Mouse (Mus musculus): ENCODE measurements around the gene Tbc1d10a. TPM values are rescaled to one million over a fixed set of nuclear protein-coding genes. Genes with fewer than 3 reads are reported as not detected.

Gene Tbc1d10a
- total and polyA plus RNA-seq, 3 experiments: 23.0 to 27.4 TPM; not detected in 1

- H3K4me3 ChIP-seq (ENCODE audit: control insufficient read depth in 1 of 2, insufficient read depth in 1 of 2, low read depth in 2 of 2, low read length in 2 of 2): no peak overlapping the region
- no peak overlapping the region for H3K27ac ChIP-seq (ENCODE audit: control insufficient read depth, low read depth, low read length)
- no peaks in the 10 kb centered on the region for H3K79me2 ChIP-seq (ENCODE audit: control insufficient read depth, insufficient read depth, low read length, poor library complexity)
- H3K36me3 ChIP-seq (ENCODE audit: control insufficient read depth in 1 of 2, insufficient read depth in 2 of 2, low read length in 2 of 2): peaks cover 0 to 66% of the 10 kb centered on the region in 2 experiments; a peak in 2 of 4 replicates
- H3K27me3 ChIP-seq (ENCODE audit: control insufficient read depth in 1 of 2, insufficient read depth in 2 of 2, low read length in 2 of 2): no peaks in the 10 kb centered on the region
- TF ChIP-seq RCOR1 (IDR thresholded peaks at IDR 0.05; ENCODE audit: low read depth, low read length): no peak
- no peak for TF ChIP-seq NELFE (IDR thresholded peaks at IDR 0.05; ENCODE audit: low read depth, low read length)
- TF ChIP-seq POLR2AphosphoS2 (IDR thresholded peaks at IDR 0.05; ENCODE audit: low read length): no peak
- no peak for TF ChIP-seq MAX (IDR thresholded peaks at IDR 0.05; ENCODE audit: low read length)
- TF ChIP-seq ZNF384 (IDR thresholded peaks at IDR 0.05; ENCODE audit: low read depth, low read length): no peak
- TF ChIP-seq ETS1 (IDR thresholded peaks at IDR 0.05; ENCODE audit: low read depth, low read length): no peak
- TF ChIP-seq KAT2A (conservative IDR thresholded peaks at IDR 0.05; ENCODE audit: low read depth, low read length): no peak
- no peak for TF ChIP-seq ZC3H11A (IDR thresholded peaks at IDR 0.05; ENCODE audit: low read depth, low read length)
- TF ChIP-seq GABPA (IDR thresholded peaks at IDR 0.05; ENCODE audit: low read depth, low read length): no peak
- TF ChIP-seq E2F4 (IDR thresholded peaks at IDR 0.05; ENCODE audit: borderline replicate concordance, low read depth, low read length): no peak
- no peak for DNase-seq (ENCODE audit: low read depth, low spot score)
- H3K9me3 ChIP-seq (replicated peaks; ENCODE audit: insufficient read depth, low read length): no peaks in the 10 kb centered on the region
- H3K4me1 ChIP-seq (ENCODE audit: control insufficient read depth in 1 of 2, insufficient read depth in 2 of 2, low read length in 2 of 2): no peaks in the 10 kb centered on the region
- H3K9ac ChIP-seq (ENCODE audit: control insufficient read depth, low read depth, low read length, poor library complexity, severe bottlenecking): no peak overlapping the region
These were observed 8.9 kb upstream of the Tbc1d10a start for GRCm38 (mm10) chr11:4177716-4178115.

GRCm38 (mm10) chr11:4182061-4182460 lies 4.5 kb upstream of the Tbc1d10a start:
- TF ChIP-seq NELFE (IDR thresholded peaks at IDR 0.05; ENCODE audit: low read depth, low read length) (no peak), GABPA (IDR thresholded peaks at IDR 0.05; ENCODE audit: low read depth, low read length) (no peak), RCOR1 (IDR thresholded peaks at IDR 0.05; ENCODE audit: low read depth, low read length) (no peak), ZC3H11A (IDR thresholded peaks at IDR 0.05; ENCODE audit: low read depth, low read length) (no peak), CHD2 (IDR thresholded peaks at IDR 0.05; ENCODE audit: low read length) (no peak), MAX (IDR thresholded peaks at IDR 0.05; ENCODE audit: low read length) (no peak), TCF12 (IDR thresholded peaks at IDR 0.05; ENCODE audit: low read depth, low read length) (no peak), EP300 (IDR thresholded peaks at IDR 0.05; ENCODE audit: low read depth in 1 of 2, low read length in 2 of 2) (no peak), UBTF (IDR thresholded peaks at IDR 0.05; ENCODE audit: borderline replicate concordance, insufficient read depth, low read depth, low read length) (no peak), BHLHE40 (IDR thresholded peaks at IDR 0.05; ENCODE audit: borderline replicate concordance, low read depth, low read length) (no peak), TAL1 (IDR thresholded peaks at IDR 0.05; ENCODE audit: low read length) (no peak), SIN3A (IDR thresholded peaks at IDR 0.05; ENCODE audit: low read length) (no peak), MEF2A (IDR thresholded peaks at IDR 0.05; ENCODE audit: extremely low read depth, insufficient replicate concordance, low read depth, low read length, poor library complexity, severe bottlenecking) (no peak), CHD1 (IDR thresholded peaks at IDR 0.05; ENCODE audit: low read depth, low read length) (no peak), ELF1 (IDR thresholded peaks at IDR 0.05; ENCODE audit: low read depth, low read length) (no peak), RAD21 (IDR thresholded peaks at IDR 0.05; ENCODE audit: low read depth, low read length) (no peak), CTCF (IDR thresholded peaks at IDR 0.05 in 2 of 3, conservative IDR thresholded peaks at IDR 0.05 in 1 of 3; ENCODE audit: control insufficient read depth in 1 of 3, insufficient read depth in 1 of 3, low read depth in 2 of 3, low read length in 3 of 3, poor library complexity in 1 of 3, severe bottlenecking in 1 of 3) (no peak), POLR2AphosphoS5 (IDR thresholded peaks at IDR 0.05; ENCODE audit: borderline replicate concordance, low read depth, low read length) (no peak), POLR2AphosphoS2 (IDR thresholded peaks at IDR 0.05; ENCODE audit: low read length) (no peak), MYB (IDR thresholded peaks at IDR 0.05; ENCODE audit: low read depth, low read length) (no peak)
- H3K36me3 ChIP-seq (ENCODE audit: control insufficient read depth in 1 of 2, insufficient read depth in 2 of 2, low read length in 2 of 2): peaks cover 7 to 43% of the 10 kb centered on the region in 2 experiments; a peak in 3 of 4 replicates
- peaks cover 3% of the 10 kb centered on the region; the same call in 1 of the 2 replicates for H3K79me2 ChIP-seq (ENCODE audit: control insufficient read depth, insufficient read depth, low read length, poor library complexity)
- H3K4me1 ChIP-seq (ENCODE audit: control insufficient read depth in 1 of 2, insufficient read depth in 2 of 2, low read length in 2 of 2): peaks cover 0 to 2% of the 10 kb centered on the region in 2 experiments; a peak in 1 of 4 replicates
- H3K9ac ChIP-seq (ENCODE audit: control insufficient read depth, low read depth, low read length, poor library complexity, severe bottlenecking): no peak overlapping the region
- H3K27ac ChIP-seq (ENCODE audit: control insufficient read depth, low read depth, low read length): no peak overlapping the region
- no peaks in the 10 kb centered on the region for H3K9me3 ChIP-seq (replicated peaks; ENCODE audit: insufficient read depth, low read length)
- DNase-seq (ENCODE audit: low read depth, low spot score): no peak
- H3K4me3 ChIP-seq (ENCODE audit: control insufficient read depth in 1 of 2, insufficient read depth in 1 of 2, low read depth in 2 of 2, low read length in 2 of 2): no peak overlapping the region
- H3K27me3 ChIP-seq (ENCODE audit: control insufficient read depth in 1 of 2, insufficient read depth in 2 of 2, low read length in 2 of 2): no peaks in the 10 kb centered on the region
